Mouse (Mus musculus) intestine, embryonic 16.5 days (tissue): ENCODE data around the gene Syt17. TPM values are rescaled to one million over a fixed set of nuclear protein-coding genes. Genes with fewer than 3 reads are reported as not detected.
A peak's percentile ranks its signal among the peaks of the same experiment; 100 is the strongest.

ENCODE experiments used
- ATAC-seq: fragments of 200-750 bp; cut with Nextera tagmentation; 2 replicates; pipeline ENCODE4 v1.8.0; 2017; ENCODE audit warnings: moderate TSS enrichment, moderate library complexity
- H3K27ac ChIP-seq: fragments of 300-500 bp; sonication (generic); 2 replicates; pipeline ENCODE4 v1.5.1; 2014; ENCODE audit warnings: mild to moderate bottlenecking, low read length
- H3K27me3 ChIP-seq: fragments of 300-500 bp; sonication (generic); replicated peaks from 2 replicates; pipeline ENCODE4 v1.6.1; 2014; ENCODE audit warnings: low read length, control low read depth, mixed read lengths; ENCODE audit not compliant: control insufficient read depth, insufficient read depth
- H3K36me3 ChIP-seq: fragments of 300-500 bp; sonication (generic); 2 replicates; pipeline ENCODE4 v1.6.1; 2014; ENCODE audit warnings: low read length, control low read depth; ENCODE audit not compliant: control insufficient read depth, insufficient read depth
- H3K4me1 ChIP-seq: fragments of 300-500 bp; sonication (generic); 2 replicates; pipeline ENCODE4 v1.6.1; 2014; ENCODE audit warnings: low read length, control low read depth, mixed read lengths; ENCODE audit not compliant: control insufficient read depth, insufficient read depth
- H3K4me2 ChIP-seq: fragments of 300-500 bp; sonication (generic); 2 replicates; pipeline ENCODE4 v1.6.1; 2014; ENCODE audit warnings: low read depth, low read length, control low read depth
- H3K4me3 ChIP-seq: fragments of 300-500 bp; sonication (generic); 2 replicates; pipeline ENCODE4 v1.5.1; 2014; ENCODE audit warnings: mild to moderate bottlenecking, low read length
- H3K9ac ChIP-seq: fragments of 300-500 bp; sonication (generic); 2 replicates; pipeline ENCODE4 v1.6.1; 2014; ENCODE audit warnings: low read depth, low read length
- H3K9me3 ChIP-seq: fragments of 300-500 bp; sonication (generic); 2 replicates; pipeline ENCODE4 v1.6.1; 2016; ENCODE audit warnings: low read length, control low read depth; ENCODE audit not compliant: control insufficient read depth
- WGBS: fragments of 180-500 bp; shearing (Covaris S2); extraction: QIAGEN DNeasy Blood & Tissue Kit; methylation state at CpG from one replicate; pipeline ENCODE4 v1.1.7; 2014; 5-methylcytosine and 5-hydroxymethylcytosine counted together
- polyA plus RNA-seq: library from polyadenylated mRNA; unstranded; fragments of >200 nt; fragmentation: Nextera tagmentation; extraction: Ambion mirVana; gene quantifications from 2 replicates; pipeline ENCODE4 v1.2.1, GENCODE M21; 2015

Syt17 gene
- polyA plus RNA-seq, 1 experiment from 2014 or later: 5.1 TPM

DNA sequence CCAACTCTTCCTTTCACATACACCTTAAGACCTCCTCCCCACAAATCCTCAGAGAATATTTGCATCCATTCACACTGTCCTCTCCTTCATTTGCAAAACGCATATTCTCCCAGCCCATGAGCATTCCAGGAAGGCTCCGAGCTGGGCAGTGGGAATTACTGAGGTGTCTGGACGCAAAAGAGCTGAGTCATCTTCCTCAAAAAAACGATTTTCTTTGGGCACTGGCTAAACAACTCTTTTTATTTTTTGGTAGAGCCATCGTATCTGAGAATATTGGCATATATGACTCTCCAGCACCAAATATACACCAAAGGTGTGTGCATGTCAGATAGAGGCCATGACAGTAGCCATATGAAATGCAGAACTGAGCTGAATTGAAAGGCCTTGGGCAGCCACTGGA is 38.9 kb upstream of the Syt17 start:
- WGBS: 66% methylated on average over 5 of the region's 5 CpGs
- Histone ChIP-seq H3K27me3 (no peaks in the 10 kb centered on the region), H3K9me3 (no peaks in the 10 kb centered on the region), H3K9ac (no peak overlapping the region), H3K4me1 (peaks cover 29% of the 10 kb centered on the region), H3K4me3 (no peak overlapping the region), H3K36me3 (no peaks in the 10 kb centered on the region), H3K27ac (no peak overlapping the region), H3K4me2 (no peak overlapping the region)
- ATAC-seq: no peak

DNA sequence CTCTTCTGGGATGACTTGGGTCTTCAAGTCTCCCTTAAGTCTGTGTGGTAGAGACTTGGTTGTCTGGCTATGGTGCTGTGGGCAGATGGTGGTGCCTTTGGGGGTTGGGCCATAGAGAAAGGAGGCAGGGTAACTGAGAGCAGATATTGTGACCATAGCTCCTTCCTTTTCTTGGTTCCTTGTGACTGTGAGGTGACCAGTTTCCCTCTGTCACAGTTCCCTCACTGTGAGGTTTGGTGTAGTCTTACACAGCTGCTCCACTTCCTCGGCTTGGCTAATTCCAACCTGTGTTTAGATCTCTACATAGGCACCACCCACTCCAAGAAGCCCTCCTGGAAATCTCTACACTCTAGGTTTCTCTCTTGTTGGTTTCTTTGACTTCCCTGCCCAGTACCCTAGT is 36.0 kb upstream of the Syt17 start:
- Histone ChIP-seq H3K36me3 (no peaks in the 10 kb centered on the region), H3K9me3 (no peaks in the 10 kb centered on the region), H3K4me2 (no peak overlapping the region), H3K4me1 (peaks cover 22% of the 10 kb centered on the region), H3K4me3 (no peak overlapping the region), H3K27ac (no peak overlapping the region), H3K27me3 (no peaks in the 10 kb centered on the region), H3K9ac (no peak overlapping the region)
- WGBS: 83% methylated on average over 1 of the region's 1 CpGs
- ATAC-seq: no peak

DNA sequence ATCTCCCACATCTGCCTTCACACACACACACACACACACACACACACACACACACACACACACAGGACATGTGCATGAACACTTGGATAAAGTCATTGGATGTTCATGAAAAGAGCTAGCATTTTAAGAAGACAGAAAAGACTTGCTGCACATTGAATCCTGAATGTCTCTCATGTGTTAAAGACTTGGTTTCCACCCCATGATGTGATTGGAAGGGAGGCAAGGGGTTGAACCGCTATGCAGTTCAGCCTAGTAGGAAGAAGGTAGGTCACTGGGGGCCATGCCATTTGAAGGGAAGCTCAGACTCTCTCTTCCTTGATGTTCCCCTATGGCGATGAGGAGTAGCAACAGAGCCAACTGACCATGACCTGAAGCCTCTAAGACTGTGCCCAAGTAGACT is 34.0 kb upstream of the Syt17 start:
- 91% methylated on average over 2 of the region's 2 CpGs for WGBS
- Histone ChIP-seq H3K4me1 (peaks cover 12% of the 10 kb centered on the region; the same call in 1 of the 2 replicates), H3K4me3 (no peak overlapping the region), H3K9me3 (no peaks in the 10 kb centered on the region), H3K27me3 (no peaks in the 10 kb centered on the region), H3K36me3 (no peaks in the 10 kb centered on the region), H3K27ac (no peak overlapping the region), H3K4me2 (no peak overlapping the region), H3K9ac (no peak overlapping the region)
- ATAC-seq: no peak

DNA sequence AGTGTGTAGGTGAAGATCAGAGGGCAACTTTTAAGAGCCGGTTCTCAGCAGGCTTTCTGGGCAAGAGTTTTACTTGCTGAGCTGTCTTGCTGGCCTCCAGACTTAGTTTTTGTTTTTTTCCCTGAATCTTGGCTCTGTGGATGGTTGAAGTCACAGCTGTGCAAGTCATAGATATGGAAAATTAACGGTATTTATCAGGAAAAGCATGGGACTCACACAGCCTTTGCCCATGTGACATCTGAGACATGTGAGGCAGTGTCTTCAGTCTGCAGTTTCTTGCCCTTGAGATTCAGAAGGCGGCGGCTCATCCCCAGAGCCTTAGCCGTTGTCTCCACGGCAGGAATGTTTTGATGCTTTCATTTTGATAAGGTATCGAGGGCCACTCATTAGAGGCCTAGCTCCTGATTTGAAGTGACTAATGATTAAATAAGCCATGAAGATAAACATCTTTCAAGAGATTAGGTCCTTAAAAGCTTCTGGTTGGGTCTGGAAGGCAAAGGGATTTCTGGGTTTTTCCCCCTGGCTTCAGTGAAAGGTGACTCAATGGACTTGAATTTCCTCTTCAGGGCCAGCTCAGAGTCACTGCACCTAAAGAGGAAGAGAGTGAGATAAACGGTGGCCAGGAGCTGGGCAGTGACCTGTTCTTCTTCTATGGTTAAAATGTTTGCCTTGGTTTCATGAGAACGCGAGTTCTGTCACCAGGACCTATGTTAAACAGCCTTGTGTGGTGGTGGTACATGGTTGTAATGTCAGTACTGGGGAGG is 33.2 kb upstream of the Syt17 start:
- WGBS: 65% methylated on average over 10 of the region's 10 CpGs
- no peaks in the 10 kb centered on the region for H3K27me3 ChIP-seq
- ATAC-seq: no peak
- H3K4me3 ChIP-seq: no peak overlapping the region
- H3K27ac ChIP-seq: no peak overlapping the region
- H3K36me3 ChIP-seq: no peaks in the 10 kb centered on the region
- no peak overlapping the region for H3K4me2 ChIP-seq
- H3K9ac ChIP-seq: no peak overlapping the region
- no peaks in the 10 kb centered on the region for H3K9me3 ChIP-seq
- H3K4me1 ChIP-seq: peaks cover 15% of the 10 kb centered on the region; the same call in 1 of the 2 replicates

DNA sequence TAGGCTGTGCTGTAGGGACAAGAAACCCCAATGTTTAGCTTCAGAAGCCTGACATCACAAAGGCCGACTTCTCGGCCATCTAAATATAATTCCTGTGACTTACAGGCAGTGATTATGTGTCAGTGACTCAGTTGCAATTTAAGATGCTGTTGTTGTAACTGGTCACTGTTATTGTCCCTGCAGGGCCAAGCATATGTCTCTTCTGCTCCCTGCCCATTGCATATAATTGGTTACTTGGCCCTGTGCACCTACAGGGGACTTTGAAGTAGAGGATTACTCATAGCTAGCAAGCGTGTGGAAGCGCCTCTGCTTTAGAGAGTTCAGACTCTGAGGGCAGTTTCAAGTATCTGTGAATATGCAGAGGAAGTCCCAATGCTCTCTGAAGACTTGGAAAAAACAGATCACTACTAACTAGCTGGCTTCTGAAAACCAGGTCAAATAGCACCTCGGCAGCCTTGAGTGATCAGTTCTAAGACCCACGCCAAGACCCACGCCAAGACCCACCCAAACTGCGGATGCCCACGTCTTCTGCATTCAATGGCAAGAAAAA is 32.2 kb upstream of the Syt17 start:
- Histone ChIP-seq H3K27ac (no peak overlapping the region), H3K4me2 (no peak overlapping the region), H3K27me3 (no peaks in the 10 kb centered on the region), H3K4me1 (peaks cover 16% of the 10 kb centered on the region; the same call in 1 of the 2 replicates), H3K9me3 (no peaks in the 10 kb centered on the region), H3K9ac (no peak overlapping the region), H3K4me3 (no peak overlapping the region), H3K36me3 (no peaks in the 10 kb centered on the region)
- no peak for ATAC-seq
- 81% methylated on average over 9 of the region's 9 CpGs for WGBS

DNA sequence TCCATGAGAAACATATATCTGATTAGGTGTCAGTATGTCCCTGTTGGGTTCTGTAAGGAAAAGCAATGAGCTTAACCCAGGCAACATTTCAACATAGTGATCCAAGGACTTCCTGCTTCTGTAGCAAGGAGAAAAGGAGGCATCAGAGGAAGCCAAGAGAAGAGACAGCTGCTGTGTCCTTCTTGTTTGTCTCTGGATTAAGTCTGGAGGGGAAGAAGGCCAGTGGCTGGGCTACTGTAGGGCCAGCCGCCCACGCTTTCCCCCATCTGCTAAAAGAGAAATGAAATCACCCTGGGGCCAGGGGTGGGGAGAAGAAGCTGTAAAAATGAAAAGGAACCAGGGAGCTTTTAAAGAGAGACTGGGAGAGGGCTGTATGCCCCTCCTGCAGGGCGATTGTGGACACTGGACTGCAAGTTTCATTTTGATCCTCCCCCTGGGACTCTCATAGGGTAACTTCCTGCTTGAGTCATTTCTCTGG is 30.9 kb upstream of the Syt17 start:
- 29% methylated on average over 3 of the region's 3 CpGs for WGBS
- Histone ChIP-seq H3K4me3 (no peak overlapping the region), H3K4me1 (peaks cover 16% of the 10 kb centered on the region; the same call in 1 of the 2 replicates), H3K9me3 (no peaks in the 10 kb centered on the region), H3K27ac (peak overlapping the region; percentile 73), H3K9ac (peak overlapping the region; percentile 3; the same call in 1 of the 2 replicates), H3K4me2 (no peak overlapping the region), H3K36me3 (no peaks in the 10 kb centered on the region), H3K27me3 (no peaks in the 10 kb centered on the region)
- peak; percentile 66 for ATAC-seq

DNA sequence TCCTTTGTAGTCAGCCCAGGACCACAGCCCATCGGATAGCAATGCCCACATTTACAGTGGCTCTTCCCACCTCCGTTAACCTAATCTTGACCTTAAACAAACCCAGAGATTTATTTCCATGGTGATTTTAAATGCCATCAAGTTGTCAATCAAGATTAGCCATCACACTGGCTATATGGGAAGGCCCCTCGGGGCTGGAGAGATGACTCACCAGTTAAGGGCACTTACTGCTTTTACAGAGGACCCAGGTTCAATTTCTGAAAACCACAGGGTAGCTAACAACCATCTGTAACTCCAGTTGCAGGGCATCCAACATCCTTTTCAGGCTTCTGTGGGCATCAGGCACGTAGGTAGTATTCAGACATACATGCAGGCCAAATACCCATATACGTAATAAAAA is 28.4 kb upstream of the Syt17 start:
- no peak overlapping the region; the same call in 1 of the 2 replicates for H3K27ac ChIP-seq
- 59% methylated on average over 5 of the region's 5 CpGs for WGBS
- peaks cover 16% of the 10 kb centered on the region; the same call in 1 of the 2 replicates for H3K4me1 ChIP-seq
- no peak for ATAC-seq
- no peaks in the 10 kb centered on the region for H3K9me3 ChIP-seq
- H3K36me3 ChIP-seq: no peaks in the 10 kb centered on the region
- H3K9ac ChIP-seq: no peak overlapping the region
- H3K4me3 ChIP-seq: no peak overlapping the region
- no peaks in the 10 kb centered on the region for H3K27me3 ChIP-seq
- H3K4me2 ChIP-seq: no peak overlapping the region

DNA sequence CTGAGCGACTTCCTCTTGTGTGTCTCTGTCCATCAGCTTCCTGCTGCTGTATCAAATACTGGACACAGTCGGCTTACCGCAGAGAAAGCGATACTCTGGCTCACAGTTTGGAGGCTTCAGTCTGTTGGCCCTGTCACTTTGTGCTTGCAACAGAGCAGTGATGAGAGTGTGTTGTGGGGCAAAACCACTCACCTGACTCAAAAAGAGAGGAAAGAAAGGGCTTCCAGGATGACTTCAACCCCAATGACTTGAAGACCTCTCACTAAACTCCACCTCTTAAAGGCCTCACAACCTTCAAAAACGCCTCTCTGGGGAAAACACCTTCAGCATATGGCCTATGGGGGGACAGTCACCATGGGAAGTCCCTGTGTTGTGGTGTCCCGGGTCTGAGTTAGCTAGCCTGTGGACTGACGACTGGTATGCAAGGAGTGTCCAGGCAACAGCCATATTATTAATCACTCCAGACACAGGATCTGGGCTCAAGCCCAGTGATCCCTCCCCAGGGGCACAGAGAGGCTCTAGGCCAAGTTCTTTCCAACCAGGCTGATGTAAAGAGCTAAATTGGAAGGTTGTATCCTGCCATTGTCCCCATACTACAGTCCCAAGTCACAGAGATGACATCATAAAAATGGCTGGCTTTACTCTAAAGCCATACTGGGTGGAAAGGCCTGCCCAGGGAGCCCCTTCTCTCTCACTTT is 27.1 kb upstream of the Syt17 start:
- H3K36me3 ChIP-seq: no peaks in the 10 kb centered on the region
- H3K4me1 ChIP-seq: peaks cover 16% of the 10 kb centered on the region
- no peaks in the 10 kb centered on the region for H3K27me3 ChIP-seq
- no peaks in the 10 kb centered on the region for H3K9me3 ChIP-seq
- H3K27ac ChIP-seq: no peak overlapping the region
- no peak overlapping the region for H3K4me2 ChIP-seq
- H3K9ac ChIP-seq: no peak overlapping the region
- 85% methylated on average over 7 of the region's 7 CpGs for WGBS
- no peak overlapping the region for H3K4me3 ChIP-seq
- ATAC-seq: no peak

DNA sequence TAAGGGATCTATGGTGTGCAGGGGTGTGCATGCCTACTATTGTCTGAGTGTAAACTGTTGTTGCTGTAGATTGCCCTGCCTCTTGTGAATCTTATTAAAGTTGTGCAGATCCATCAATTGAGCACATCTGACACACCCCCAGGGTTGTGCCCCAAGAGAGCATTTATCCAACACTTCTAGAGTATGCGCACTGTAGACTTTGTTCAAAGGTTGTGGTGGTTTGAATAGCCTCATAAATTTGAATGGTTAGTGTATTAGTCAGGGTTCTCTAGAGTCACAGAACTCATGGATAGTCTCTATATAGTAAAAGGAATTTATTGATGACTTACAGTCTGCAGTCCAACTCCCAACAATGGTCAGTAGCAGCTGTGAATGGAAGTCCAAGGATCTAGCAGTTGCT is 24.9 kb upstream of the Syt17 start:
- Histone ChIP-seq H3K27me3 (no peaks in the 10 kb centered on the region), H3K36me3 (no peaks in the 10 kb centered on the region), H3K27ac (no peak overlapping the region), H3K4me2 (no peak overlapping the region), H3K9me3 (no peaks in the 10 kb centered on the region), H3K9ac (no peak overlapping the region), H3K4me1 (peaks cover 11% of the 10 kb centered on the region; the same call in 1 of the 2 replicates), H3K4me3 (no peak overlapping the region)
- ATAC-seq: peak; percentile 68
- 54% methylated on average over 1 of the region's 1 CpGs for WGBS
